Mouse (Mus musculus) testis, adult 2 months (tissue): Measurements from ENCODE around the gene Aatk. TPM values are rescaled to one million over a fixed set of nuclear protein-coding genes. Genes with fewer than 3 reads are reported as not detected.

ENCODE experiments used
- H3K27ac ChIP-seq: fragments of 200-500 bp; 2 replicates; pipeline ENCODE4 v1.5.1; 2012; ENCODE audit warnings: low read depth, low read length; ENCODE audit not compliant: control insufficient read depth, insufficient read depth
- H3K27me3 ChIP-seq: fragments of 200-500 bp; 2 replicates; pipeline ENCODE4 v1.6.1; 2012; ENCODE audit warnings: mild to moderate bottlenecking, low read length, moderate library complexity; ENCODE audit not compliant: control insufficient read depth, insufficient read depth
- H3K36me3 ChIP-seq: fragments of 200-500 bp; 2 replicates; pipeline ENCODE4 v1.6.1; 2012; ENCODE audit warnings: mild to moderate bottlenecking, low read length; ENCODE audit not compliant: control insufficient read depth, insufficient read depth
- H3K4me1 ChIP-seq: fragments of 200-500 bp; 2 replicates; pipeline ENCODE4 v1.6.1; 2012; ENCODE audit warnings: low read length; ENCODE audit not compliant: control insufficient read depth, insufficient read depth
- H3K4me3 ChIP-seq: fragments of 200-500 bp; 2 replicates; pipeline ENCODE4 v1.5.1; 2012; ENCODE audit warnings: low read depth, mild to moderate bottlenecking, low read length, moderate library complexity, mixed read lengths; ENCODE audit not compliant: control insufficient read depth
- CTCF ChIP-seq: fragments of 200-500 bp; IDR thresholded peaks from 2 replicates; pipeline ENCODE4 v1.5.1; 2012; ENCODE audit warnings: low read depth, mild to moderate bottlenecking, inconsistent platforms, low read length, moderate library complexity; ENCODE audit not compliant: control insufficient read depth, insufficient read depth, insufficient replicate concordance
- POLR2A ChIP-seq: fragments of 200-500 bp; IDR thresholded peaks from 2 replicates; pipeline ENCODE4 v1.6.1; 2012; ENCODE audit warnings: low read depth, mild to moderate bottlenecking, inconsistent platforms, low read length, moderate library complexity; ENCODE audit not compliant: control insufficient read depth
- polyA plus RNA-seq: library from polyadenylated mRNA; depleted of rRNA; stranded (reverse); fragments of >200 nt; gene quantifications from 2 replicates; pipeline ENCODE4 v1.2.3, GENCODE M21; 2012; rRNA removed

Aatk gene
- polyA plus RNA-seq, 1 experiment = 0.84 TPM

DNA sequence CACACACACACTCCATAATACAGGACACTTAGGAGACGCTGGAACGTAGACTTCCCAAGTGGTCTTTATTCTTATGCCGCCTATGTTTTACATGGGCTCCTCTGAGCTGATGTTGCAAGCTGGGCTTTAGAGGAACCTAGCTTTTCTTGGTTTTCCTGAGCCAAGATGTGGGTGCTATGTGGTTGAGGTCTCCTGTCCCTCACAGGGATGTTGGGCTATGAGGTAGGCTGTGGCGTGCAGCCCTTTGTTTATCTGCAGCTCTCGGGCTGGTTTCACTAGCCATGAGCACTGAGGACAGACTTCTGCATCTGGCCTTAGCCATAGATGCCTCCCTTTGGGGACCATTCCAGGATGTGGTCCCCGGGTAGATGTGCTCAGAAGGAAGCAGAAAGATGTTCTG is 86.3 kb downstream of the Aatk start:
- no peak for TF ChIP-seq CTCF
- no peak for TF ChIP-seq POLR2A
- H3K4me3 ChIP-seq = no peak overlapping the region
- no peak overlapping the region for H3K27ac ChIP-seq
- peaks cover 2% of the 10 kb centered on the region; the same call in 1 of the 2 replicates for H3K4me1 ChIP-seq
- no peaks in the 10 kb centered on the region for H3K27me3 ChIP-seq
- peaks cover 2% of the 10 kb centered on the region for H3K36me3 ChIP-seq

DNA sequence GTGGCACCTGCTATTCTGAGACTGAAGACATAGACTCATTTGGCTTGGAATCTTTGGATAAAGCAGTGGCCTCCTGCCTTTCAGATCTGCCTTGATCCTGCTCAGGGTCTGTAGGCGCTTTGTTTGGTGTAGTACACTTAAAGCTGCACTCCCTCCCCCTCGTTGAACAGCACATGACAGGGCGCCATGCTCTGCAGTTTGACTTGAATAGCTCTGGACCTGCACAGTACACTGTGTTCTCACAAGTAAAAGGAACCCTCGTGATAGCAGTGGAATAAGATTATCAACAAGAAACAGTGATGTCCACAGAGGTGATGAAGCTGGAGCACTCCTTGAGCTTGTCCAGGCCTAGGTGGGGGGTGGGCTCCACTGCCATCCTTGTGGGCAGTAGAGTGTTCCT is 87.3 kb downstream of the Aatk start:
- Histone ChIP-seq H3K4me3 (no peak overlapping the region), H3K4me1 (peaks cover 2% of the 10 kb centered on the region; the same call in 1 of the 2 replicates), H3K27me3 (no peaks in the 10 kb centered on the region), H3K27ac (no peak overlapping the region), H3K36me3 (peaks cover 2% of the 10 kb centered on the region)
- TF ChIP-seq POLR2A (no peak), CTCF (no peak)

GRCm38 (mm10) chr11:119958856-119959255 is 88.1 kb downstream of the Aatk start:
- TF ChIP-seq CTCF (no peak), POLR2A (no peak)
- Histone ChIP-seq H3K27me3 (no peaks in the 10 kb centered on the region), H3K36me3 (peaks cover 2% of the 10 kb centered on the region), H3K4me1 (peaks cover 3% of the 10 kb centered on the region), H3K27ac (no peak overlapping the region), H3K4me3 (no peak overlapping the region)

Other genes starting within 250 kb of the Aatk start
- gene Chmp6, start 133.7 kb downstream of the Aatk start, polyA plus RNA-seq = 47.8 and 53.8 TPM in 2 replicates
- 151 and 183 TPM in 2 replicates for gene Baiap2, start 104.4 kb downstream of the Aatk start, polyA plus RNA-seq
- gene Cep131, start 39.7 kb upstream of the Aatk start, polyA plus RNA-seq = 41.3 and 44.7 TPM in 2 replicates
- gene Tepsin, start 51.6 kb upstream of the Aatk start, polyA plus RNA-seq = 19.2 and 19.9 TPM in 2 replicates
- gene Ndufaf8, start 51.8 kb upstream of the Aatk start, polyA plus RNA-seq = 47.0 and 59.4 TPM in 2 replicates
- 76.3 and 90.4 TPM in 2 replicates for gene Slc38a10, start 104.2 kb upstream of the Aatk start, polyA plus RNA-seq
- gene Bahcc1, start 185.8 kb upstream of the Aatk start, polyA plus RNA-seq = 2.3 and 2.9 TPM in 2 replicates